Mouse (Mus musculus) thymus, postnatal 14 days (tissue): Measurements from ENCODE around the gene Atp2c1.

ENCODE experiments used
- DNase-seq: peaks from one replicate; pipeline ENCODE4 v3.0.0; 2021

Gene Atp2c1

GRCm38 (mm10) chr9:105527219-105527618 lies at the start of gene Atp2c1:
Gene Atp2c1 (minus strand): TSS chr9:105527319.
- DNase-seq, result no peak

DNA sequence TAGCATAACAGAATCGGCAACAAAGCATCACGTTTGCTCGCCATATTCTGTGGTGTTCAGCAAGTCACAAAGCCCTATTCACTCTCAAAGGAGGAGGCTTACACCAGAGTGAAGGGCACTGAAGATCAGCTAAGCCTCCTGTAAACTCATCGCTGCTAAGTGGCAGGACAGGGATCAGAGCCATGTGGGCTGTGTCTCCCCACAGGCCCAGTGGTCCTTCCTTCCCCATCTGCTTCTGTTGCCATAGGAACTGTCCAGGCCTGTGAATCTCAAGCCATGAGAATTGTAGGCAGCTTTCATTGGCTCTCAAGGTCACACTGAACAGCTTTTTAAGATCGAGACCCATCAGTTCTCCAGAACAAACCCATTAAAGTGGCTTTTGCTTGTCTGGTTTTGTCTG lies 30.3 kb upstream of the Atp2c1 start:
- DNase-seq, result no peak

GRCm38 (mm10) chr9:105556141-105556735 lies 29.1 kb upstream of the Atp2c1 start:
- no peak for DNase-seq

DNA sequence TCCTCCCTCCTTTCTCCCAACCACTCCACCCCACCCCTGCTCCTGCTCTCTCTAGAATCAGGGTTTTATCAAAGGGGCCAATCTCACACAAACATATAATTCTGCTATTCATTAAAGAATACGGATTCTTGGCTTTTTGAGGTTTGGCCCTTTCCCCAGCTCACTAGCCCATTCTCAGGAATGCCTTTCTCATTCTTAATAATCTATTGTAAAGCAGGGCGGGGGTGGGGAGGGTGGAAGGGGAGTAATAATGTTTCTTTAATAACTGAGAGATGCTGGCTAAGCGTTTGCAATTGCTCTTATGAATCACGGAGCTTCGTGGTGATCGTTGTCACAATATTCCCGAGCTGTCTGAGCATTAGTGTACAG lies 27.3 kb upstream of the Atp2c1 start:
- no peak for DNase-seq

DNA sequence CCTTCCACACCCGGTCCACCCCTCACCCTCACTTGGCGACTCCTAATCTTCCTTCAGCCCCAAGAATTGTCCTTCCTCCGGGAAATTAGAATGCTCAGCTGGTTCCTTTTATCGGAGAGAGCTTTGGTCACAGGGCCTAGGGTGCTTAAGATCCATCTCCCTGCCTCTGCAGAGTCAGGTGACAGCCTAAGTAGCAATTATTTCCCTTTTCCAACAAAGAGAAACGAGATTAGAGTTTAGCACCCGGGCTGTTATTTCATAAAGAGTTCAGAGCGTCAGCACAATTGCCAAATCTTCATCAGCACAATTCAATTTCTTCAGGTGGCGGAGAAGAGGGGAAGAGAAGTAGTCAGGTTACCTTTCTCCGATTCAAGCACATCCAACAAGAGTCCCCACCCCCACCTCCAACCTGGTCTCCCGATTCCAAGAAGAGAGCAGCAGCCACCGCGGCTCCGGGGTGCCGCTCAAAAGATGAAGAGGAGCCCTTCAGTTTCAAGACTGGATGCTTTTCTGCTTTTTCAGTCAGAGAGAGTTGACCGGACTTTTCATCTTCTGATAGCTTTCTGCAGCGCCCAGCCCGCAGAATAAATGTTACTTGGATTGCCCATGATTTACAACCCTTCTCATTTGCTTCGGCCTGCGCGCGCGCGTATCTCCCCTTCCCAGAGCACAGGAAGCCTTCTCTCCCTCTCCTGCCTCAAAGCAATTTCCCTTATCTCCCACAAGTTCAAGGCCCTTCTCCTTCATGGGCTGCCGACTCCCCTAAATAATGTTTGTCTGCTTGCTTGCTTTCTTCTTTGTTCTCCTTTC lies 26.7 kb upstream of the Atp2c1 start:
- no peak for DNase-seq

DNA sequence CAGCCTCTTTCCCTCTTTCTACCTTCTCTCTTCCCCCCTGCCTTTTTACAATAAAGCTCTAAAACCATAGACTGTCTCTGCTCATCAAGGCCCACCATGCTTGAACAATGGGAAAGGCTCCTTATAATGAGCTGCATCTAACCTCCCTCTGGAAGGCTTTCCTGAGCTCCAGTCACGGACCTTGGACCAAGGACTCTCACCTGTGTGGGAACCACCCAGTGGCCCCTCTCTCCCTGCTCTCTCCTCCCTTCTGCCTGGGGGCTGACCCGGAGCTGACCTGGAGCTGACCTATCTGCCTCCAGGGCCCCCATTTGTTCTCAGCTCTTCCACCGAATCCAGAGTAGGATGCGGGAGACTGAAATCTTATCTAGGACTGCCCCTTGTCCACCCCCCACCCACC lies 24.3 kb upstream of the Atp2c1 start:
- no peak for DNase-seq

DNA sequence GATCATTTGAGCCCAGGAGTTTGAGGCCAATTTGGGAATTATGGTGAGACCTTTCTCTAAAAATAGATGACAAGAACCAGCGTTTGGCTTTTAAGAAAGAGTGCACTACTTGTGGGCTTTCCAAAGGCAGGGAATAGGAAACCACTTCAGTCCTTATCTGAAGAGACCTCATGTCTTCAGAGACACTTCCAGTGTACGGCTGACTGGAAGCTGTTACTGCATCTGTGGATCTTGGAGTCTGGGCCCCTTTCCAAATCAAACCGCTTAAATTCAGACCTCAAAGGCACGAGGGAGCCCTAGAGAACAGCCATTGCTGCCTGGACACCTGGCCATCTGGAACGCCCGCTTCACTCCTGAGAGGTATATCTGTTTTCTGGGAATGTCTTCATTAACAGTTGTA lies 22.0 kb upstream of the Atp2c1 start:
- DNase-seq, result no peak

DNA sequence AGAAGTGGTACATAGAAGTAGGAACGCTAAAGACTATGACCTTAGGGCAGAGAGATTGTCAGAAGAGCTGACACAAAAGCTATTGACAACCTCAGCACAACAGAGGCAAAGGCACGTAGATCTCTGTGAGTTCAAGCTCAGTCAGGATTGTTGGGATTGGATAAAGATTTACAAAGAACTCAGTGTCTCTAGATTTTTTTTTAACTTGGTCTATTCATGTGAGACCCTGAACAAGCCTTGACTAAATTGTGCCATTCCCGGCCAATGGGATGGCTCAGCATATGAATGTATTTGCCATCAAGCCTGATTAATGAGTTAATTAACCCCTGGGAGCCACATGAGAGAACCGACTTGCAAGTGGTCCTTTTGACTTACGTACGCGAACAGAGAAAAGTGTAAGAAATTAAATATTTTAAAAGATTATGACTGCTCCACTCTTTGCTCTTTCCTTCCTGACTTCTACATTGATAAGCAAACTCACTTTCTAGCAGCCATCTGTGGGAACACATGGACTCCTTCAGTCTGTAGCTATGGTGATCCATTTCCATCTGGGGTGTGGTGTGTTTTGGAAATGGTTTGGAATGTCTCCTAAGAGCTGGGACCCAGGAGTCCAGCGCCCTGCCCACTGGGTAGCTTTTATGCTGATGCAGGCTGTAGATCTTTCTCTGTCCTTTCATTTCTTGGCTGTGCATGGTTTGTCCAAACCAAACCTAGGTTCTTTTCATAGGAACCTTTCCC lies 17.1 kb upstream of the Atp2c1 start:
- DNase-seq, result no peak

GRCm38 (mm10) chr9:105537473-105537872 lies 10.4 kb upstream of the Atp2c1 start:
- DNase-seq, result no peak

- no peak for DNase-seq
Observed at GRCm38 (mm10) chr9:105536877-105537276, 9.8 kb upstream of the Atp2c1 start.

- DNase-seq, result no peak
Observed at GRCm38 (mm10) chr9:105525355-105525754, 1.8 kb downstream of the Atp2c1 start.

GRCm38 (mm10) chr9:105523038-105523437 lies 4.1 kb downstream of the Atp2c1 start:
- DNase-seq, result no peak

GRCm38 (mm10) chr9:105522063-105522462 lies 5.1 kb downstream of the Atp2c1 start:
- no peak for DNase-seq

GRCm38 (mm10) chr9:105520776-105521552 lies 6.2 kb downstream of the Atp2c1 start:
- no peak for DNase-seq

DNA sequence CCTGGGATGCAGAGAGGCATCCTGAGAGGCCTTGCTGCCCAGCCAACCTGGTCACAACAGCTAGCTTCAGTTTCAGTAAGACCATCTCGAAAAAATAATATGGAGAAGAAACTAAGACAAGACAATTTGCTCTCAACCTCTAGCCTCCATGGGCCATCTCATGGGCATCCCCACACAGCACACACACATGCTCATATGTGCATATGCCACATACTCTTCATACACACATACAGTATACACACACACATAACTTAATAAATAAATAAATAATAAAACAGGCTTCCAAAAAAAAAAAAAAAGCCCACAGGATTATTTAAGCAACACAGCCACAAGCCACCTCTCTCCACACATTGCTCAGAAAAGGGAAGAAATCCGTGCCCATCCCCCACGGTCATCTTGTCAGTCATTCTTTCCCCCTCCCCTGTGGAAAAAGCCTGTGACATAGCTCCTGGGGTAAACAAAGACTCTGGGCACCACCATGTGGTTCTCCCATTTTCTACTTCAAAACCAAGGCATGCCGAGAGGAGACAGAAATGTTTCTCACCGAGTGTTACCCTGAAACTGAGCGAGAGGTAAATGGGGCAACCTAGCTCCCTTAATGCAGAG lies 7.7 kb downstream of the Atp2c1 start:
- no peak for DNase-seq

- DNase-seq, result no peak
Observed at GRCm38 (mm10) chr9:105503690-105504089, 23.4 kb downstream of the Atp2c1 start.

DNA sequence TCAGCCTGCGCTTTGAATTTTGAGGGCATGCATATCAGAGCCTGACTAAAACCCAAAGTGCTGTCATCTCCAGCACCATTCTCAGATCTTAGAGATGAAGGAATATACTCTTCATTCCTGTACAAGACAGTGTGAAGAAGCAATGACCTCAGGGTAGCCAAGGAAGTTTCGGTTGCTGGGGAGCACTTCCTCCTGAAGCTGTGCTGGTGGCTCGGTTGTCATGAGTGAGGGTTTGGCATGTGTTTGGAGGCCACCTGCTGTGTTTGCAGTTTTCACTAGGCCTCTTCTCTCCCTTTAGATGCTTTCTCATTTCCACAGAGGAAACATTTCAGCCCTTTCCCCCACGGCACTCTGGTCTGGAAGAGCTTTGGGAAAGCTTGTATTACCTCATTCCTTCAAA lies 24.7 kb downstream of the Atp2c1 start:
- DNase-seq, result no peak

DNA sequence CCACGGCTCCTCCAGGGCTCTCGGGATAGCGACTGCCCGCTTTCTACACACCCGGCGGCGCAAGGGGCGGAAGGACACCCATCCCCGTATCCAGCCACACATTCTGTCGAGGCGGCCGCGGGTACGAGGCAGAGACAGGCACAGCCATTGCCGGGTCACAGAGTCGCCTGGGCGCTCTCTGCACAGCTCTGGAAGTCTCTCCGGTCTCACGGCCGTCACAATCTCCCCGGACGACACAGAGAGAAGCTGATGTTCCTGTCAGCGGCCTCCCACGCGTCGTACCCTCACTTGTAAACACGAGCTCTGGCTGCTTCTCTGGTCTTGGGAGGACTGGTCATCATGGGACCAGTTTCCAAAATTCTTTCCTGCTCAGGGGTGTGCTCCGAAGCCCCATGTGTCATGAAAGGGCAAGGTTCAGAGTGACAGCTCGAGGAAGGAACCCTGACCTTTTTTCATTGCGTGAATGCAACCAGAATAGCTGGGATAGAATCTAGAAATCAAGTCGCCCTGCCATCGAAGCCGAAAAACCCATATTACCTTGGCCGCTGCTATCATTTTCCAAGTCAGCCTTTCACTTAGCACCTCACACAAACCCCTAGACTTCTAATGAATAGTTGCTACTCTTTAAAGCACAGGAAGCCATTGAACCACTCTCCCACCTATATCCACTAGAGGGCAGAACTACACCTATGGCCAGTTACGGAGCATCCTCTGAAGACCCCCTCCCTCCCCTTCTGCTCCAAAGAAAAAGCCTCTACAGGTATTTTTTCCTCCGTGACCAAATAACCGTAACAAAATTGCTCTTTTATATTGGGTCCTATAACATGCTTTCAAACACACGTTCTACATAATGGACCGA lies 31.6 kb downstream of the Atp2c1 start:
- peak; percentile 74 for DNase-seq

DNA sequence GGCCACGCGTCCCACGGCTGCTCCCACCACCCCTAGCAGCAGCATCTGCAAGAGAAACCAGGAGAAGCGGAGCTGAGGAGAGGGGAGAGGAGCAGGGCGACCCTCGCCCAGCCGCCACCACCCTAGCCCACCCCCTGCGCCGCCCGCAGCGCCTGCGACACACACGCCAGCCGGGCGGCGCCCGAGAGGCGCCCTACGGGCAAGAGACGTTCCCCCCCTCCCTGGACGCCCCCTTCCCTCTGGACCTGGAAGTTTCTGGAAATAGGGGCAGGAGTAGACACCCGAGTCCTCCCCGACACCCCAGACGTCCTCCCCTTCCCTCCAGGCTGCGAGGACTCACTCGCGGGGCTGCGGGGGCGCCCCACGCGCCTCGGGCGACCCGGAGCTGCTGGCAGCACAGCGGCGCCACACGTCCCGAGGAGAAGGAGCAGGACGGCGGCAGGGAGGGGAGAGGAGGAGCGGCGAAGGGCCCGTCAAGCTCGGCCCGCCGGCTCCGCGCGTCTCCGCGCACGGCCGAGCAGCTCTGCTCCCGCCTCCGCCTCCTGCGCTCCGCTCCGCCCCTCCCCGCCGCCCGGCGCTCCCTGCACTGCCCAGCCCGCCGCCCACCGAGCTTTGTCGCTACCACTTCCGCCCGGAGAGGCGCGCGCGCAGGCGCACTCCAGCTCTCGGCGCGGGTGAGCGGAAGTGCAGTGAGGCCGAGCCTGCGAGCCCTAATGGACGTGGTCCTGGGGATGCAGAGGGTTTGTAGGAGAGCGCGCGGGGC lies 32.4 kb downstream of the Atp2c1 start:
- peak; percentile 98 for DNase-seq

GRCm38 (mm10) chr9:105492744-105493143 lies 34.4 kb downstream of the Atp2c1 start:
- DNase-seq, result no peak

DNA sequence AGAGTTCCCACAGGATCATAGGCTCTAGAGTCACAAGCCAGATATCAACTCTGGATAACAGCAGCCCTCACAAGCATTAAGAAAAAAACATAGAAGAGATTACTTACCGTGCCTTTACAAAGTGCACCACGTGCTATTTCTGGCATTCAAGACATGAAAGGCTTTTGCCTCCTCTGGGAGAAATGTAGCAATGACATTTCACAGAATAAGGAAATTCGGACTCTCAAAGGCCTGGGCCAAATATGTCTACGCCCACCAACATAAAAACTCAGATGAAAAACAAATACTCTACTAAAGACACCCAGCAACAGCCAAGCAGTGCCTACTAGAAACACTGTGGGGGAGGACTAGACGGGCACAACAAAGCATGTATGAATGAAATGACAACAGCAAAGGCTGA lies 38.8 kb downstream of the Atp2c1 start:
- no peak for DNase-seq
